Mouse (Mus musculus) lung, postnatal 0 days (tissue): ENCODE measurements around the gene Ksr1. TPM values are rescaled to one million over a fixed set of nuclear protein-coding genes. Genes with fewer than 3 reads are reported as not detected.

Source experiments
- ATAC-seq: fragments of 200-750 bp; cut with Nextera tagmentation; 2 replicates; pipeline ENCODE4 v1.8.0; 2017; ENCODE audit warnings: moderate library complexity
- DNase-seq: peaks from one replicate; pipeline ENCODE4 v3.0.0-alpha.2; 2016; ENCODE audit warnings: low spot score
- H3K27ac ChIP-seq: fragments of 300-500 bp; sonication (generic); 2 replicates; pipeline ENCODE4 v1.5.1; 2014; ENCODE audit warnings: antibody characterized with exemption, mild to moderate bottlenecking, low read length, mixed read lengths
- H3K27me3 ChIP-seq: fragments of 300-500 bp; sonication (generic); replicated peaks from 2 replicates; pipeline ENCODE4 v1.6.1; 2014; ENCODE audit warnings: low read length, mixed read lengths; ENCODE audit not compliant: insufficient read depth
- H3K36me3 ChIP-seq: fragments of 300-500 bp; sonication (generic); 2 replicates; pipeline ENCODE4 v1.6.1; 2014; ENCODE audit warnings: low read length, mixed read lengths; ENCODE audit not compliant: insufficient read depth
- H3K4me1 ChIP-seq: fragments of 300-500 bp; sonication (generic); 2 replicates; pipeline ENCODE4 v1.6.1; 2014; ENCODE audit warnings: antibody characterized with exemption, low read depth, low read length, mixed read lengths; ENCODE audit not compliant: insufficient read depth
- H3K4me2 ChIP-seq: fragments of 300-500 bp; sonication (generic); replicated peaks from 2 replicates; pipeline ENCODE4 v1.6.1; 2014; ENCODE audit warnings: low read depth, mild to moderate bottlenecking, low read length, moderate library complexity, mixed read lengths
- H3K4me3 ChIP-seq: fragments of 300-500 bp; sonication (generic); 2 replicates; pipeline ENCODE4 v1.5.1; 2014; ENCODE audit warnings: low read depth, low read length
- H3K9ac ChIP-seq: fragments of 300-500 bp; sonication (generic); replicated peaks from 2 replicates; pipeline ENCODE4 v1.6.1; 2014; ENCODE audit warnings: low read depth, mild to moderate bottlenecking
- H3K9me3 ChIP-seq: fragments of 300-500 bp; sonication (generic); 2 replicates; pipeline ENCODE4 v1.6.1; 2016; ENCODE audit warnings: low read length, mixed read lengths
- CTCF ChIP-seq: IDR thresholded peaks from 2 replicates; pipeline ENCODE4 v1.5.1; 2016; ENCODE audit warnings: antibody characterized with exemption, mild to moderate bottlenecking
- EP300 ChIP-seq: IDR thresholded peaks from 2 replicates; pipeline ENCODE4 v1.6.1; 2016; ENCODE audit warnings: antibody characterized with exemption, mild to moderate bottlenecking, control low read depth
- WGBS: fragments of 180-500 bp; shearing (Covaris S2); extraction: QIAGEN DNeasy Blood & Tissue Kit; methylation state at CpG from one replicate; pipeline ENCODE4 v1.1.7; 2014; 5-methylcytosine and 5-hydroxymethylcytosine counted together
- polyA plus RNA-seq: library from polyadenylated mRNA; unstranded; fragments of >200 nt; fragmentation: Nextera tagmentation; extraction: Ambion mirVana; gene quantifications from 2 replicates; pipeline ENCODE4 v1.2.1, GENCODE M21; 2015

Ksr1 gene
- polyA plus RNA-seq, 1 experiment from 2014 or later: 2.3 TPM

DNA sequence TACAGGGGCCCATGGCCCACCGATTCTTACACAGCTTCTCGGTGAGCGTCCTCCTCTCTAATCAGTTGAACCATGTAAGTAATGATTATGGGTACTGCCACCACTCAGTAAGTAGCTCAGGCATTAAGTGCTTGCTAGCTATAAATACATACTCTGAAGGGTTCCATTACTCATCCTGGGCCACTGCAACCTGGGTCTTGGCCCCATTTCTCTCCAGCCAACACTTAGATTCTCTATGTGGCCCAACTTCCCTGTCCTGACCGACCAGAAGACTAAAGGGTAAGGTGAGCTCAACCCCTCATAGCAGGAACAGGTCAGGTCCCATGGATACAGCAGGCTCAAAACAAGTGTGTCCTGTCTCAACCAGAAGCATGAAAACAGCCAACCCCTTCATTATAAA is 87.1 kb downstream of the Ksr1 start:
- H3K36me3 ChIP-seq: no peaks in the 10 kb centered on the region
- no peak for DNase-seq
- H3K4me1 ChIP-seq: no peaks in the 10 kb centered on the region
- no peaks in the 10 kb centered on the region for H3K27me3 ChIP-seq
- no peak overlapping the region for H3K4me3 ChIP-seq
- no peak overlapping the region for H3K27ac ChIP-seq
- H3K9ac ChIP-seq: no peak overlapping the region
- WGBS: 92% methylated on average over 4 of the region's 4 CpGs
- TF ChIP-seq CTCF (no peak), EP300 (no peak)
- no peaks in the 10 kb centered on the region for H3K9me3 ChIP-seq
- ATAC-seq: no peak
- no peak overlapping the region for H3K4me2 ChIP-seq

- no peak for ATAC-seq
- no peak overlapping the region for H3K4me3 ChIP-seq
- 79% methylated on average over 6 of the region's 6 CpGs for whole genome bisulfite sequencing
- no peak for DNase-seq
- H3K4me1 ChIP-seq: no peaks in the 10 kb centered on the region
- no peaks in the 10 kb centered on the region for H3K36me3 ChIP-seq
- H3K9ac ChIP-seq: no peak overlapping the region
- H3K27me3 ChIP-seq: no peaks in the 10 kb centered on the region
- TF ChIP-seq CTCF: no peak
- no peak for TF ChIP-seq EP300
- no peaks in the 10 kb centered on the region for H3K9me3 ChIP-seq
- H3K4me2 ChIP-seq: no peak overlapping the region
- no peak overlapping the region for H3K27ac ChIP-seq
These were observed 87.6 kb downstream of the Ksr1 start for GRCm38 (mm10) chr11:79058610-79059009.

- WGBS: 34% methylated on average over 4 of the region's 4 CpGs
- Histone ChIP-seq H3K9ac (no peak overlapping the region), H3K27ac (no peak overlapping the region), H3K4me3 (no peak overlapping the region), H3K9me3 (no peaks in the 10 kb centered on the region), H3K4me2 (no peak overlapping the region), H3K4me1 (no peaks in the 10 kb centered on the region), H3K36me3 (no peaks in the 10 kb centered on the region), H3K27me3 (no peaks in the 10 kb centered on the region)
- TF ChIP-seq EP300: no peak
- TF ChIP-seq CTCF: no peak
- DNase-seq (no peak), ATAC-seq (no peak)
These were observed 88.4 kb downstream of the Ksr1 start for GRCm38 (mm10) chr11:79057809-79058208.

- Histone ChIP-seq H3K4me3 (no peak overlapping the region), H3K27ac (no peak overlapping the region), H3K4me2 (no peak overlapping the region), H3K27me3 (no peaks in the 10 kb centered on the region), H3K9me3 (no peaks in the 10 kb centered on the region), H3K36me3 (no peaks in the 10 kb centered on the region), H3K9ac (no peak overlapping the region), H3K4me1 (no peaks in the 10 kb centered on the region)
- ATAC-seq (no peak), DNase-seq (no peak)
- TF ChIP-seq EP300 (no peak), CTCF (no peak)
- 58% methylated on average over 4 of the region's 4 CpGs for WGBS
These were observed 89.3 kb downstream of the Ksr1 start for GRCm38 (mm10) chr11:79056891-79057290.

GRCm38 (mm10) chr11:79056027-79056426 is 90.2 kb downstream of the Ksr1 start:
- Histone ChIP-seq H3K27ac (no peak overlapping the region), H3K4me1 (no peaks in the 10 kb centered on the region), H3K9me3 (no peaks in the 10 kb centered on the region), H3K4me2 (no peak overlapping the region), H3K27me3 (no peaks in the 10 kb centered on the region), H3K4me3 (no peak overlapping the region), H3K36me3 (no peaks in the 10 kb centered on the region), H3K9ac (no peak overlapping the region)
- ATAC-seq (peak; percentile 73), DNase-seq (peak; percentile 49)
- 61% methylated on average over 2 of the region's 2 CpGs for WGBS
- no peak for TF ChIP-seq CTCF
- peak; percentile 13; the same call in 1 of the 2 replicates for TF ChIP-seq EP300

GRCm38 (mm10) chr11:79055161-79055560 is 91.0 kb downstream of the Ksr1 start:
- no peak overlapping the region for H3K4me2 ChIP-seq
- no peaks in the 10 kb centered on the region for H3K4me1 ChIP-seq
- 90% methylated on average over 8 of the region's 8 CpGs for whole genome bisulfite sequencing
- H3K4me3 ChIP-seq: no peak overlapping the region
- DNase-seq (no peak), ATAC-seq (peak; percentile 6; the same call in 1 of the 2 replicates)
- no peak overlapping the region for H3K9ac ChIP-seq
- peak overlapping the region; percentile 64; the same call in 1 of the 2 replicates for H3K27ac ChIP-seq
- no peaks in the 10 kb centered on the region for H3K36me3 ChIP-seq
- H3K27me3 ChIP-seq: no peaks in the 10 kb centered on the region
- TF ChIP-seq CTCF: no peak
- TF ChIP-seq EP300: no peak
- no peaks in the 10 kb centered on the region for H3K9me3 ChIP-seq
